Mouse (Mus musculus) adrenal gland, postnatal 36 days (tissue): ENCODE measurements around the gene Lysmd1. TPM values are rescaled to one million over a fixed set of nuclear protein-coding genes. Genes with fewer than 3 reads are reported as not detected.
A peak's percentile ranks its signal among the peaks of the same experiment; 100 is the strongest.

Source experiments
- DNase-seq, 2 experiments: peaks; one replicate each; pipeline ENCODE4 v3.0.0; 2021; ENCODE audit warnings: mixed read lengths in 1 of 2
- total RNA-seq, 2 experiments: library from RNA; stranded (reverse); gene quantifications; 2 replicates each; pipeline ENCODE4 v1.2.3; 2021

Lysmd1 gene
- total RNA-seq, 2 experiments from 2014 or later = 8.3 to 9.7 TPM

DNA sequence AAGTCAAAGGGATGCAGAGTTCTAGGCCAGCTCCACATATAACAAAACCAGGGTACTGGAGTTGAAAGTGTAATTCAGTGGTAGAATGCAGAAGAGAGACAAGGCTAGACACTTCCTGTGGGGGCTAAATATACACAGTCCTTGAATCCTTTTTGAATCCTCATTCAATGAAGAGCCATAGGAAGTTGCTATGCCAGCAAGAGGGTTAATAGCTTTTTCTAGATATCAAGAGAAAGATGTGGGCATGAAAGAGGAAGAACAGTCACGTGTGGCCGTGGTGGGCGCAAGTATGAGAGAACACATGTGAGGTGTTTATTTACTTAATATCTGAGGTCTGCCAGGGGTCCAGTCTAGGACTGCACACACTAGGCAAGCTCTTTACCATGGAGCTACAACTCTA, 2.4 kb downstream of the Lysmd1 start:
- DNase-seq = no peak

GRCm38 (mm10) chr3:95139586-95140288, 5.8 kb downstream of the Lysmd1 start:
- peak in 1 of 2 experiments; percentile 33 for DNase-seq

GRCm38 (mm10) chr3:95140289-95140595, 6.4 kb downstream of the Lysmd1 start:
- no peak for DNase-seq

GRCm38 (mm10) chr3:95140795-95141194, 6.9 kb downstream of the Lysmd1 start:
- no peak for DNase-seq

- no peak for DNase-seq
Measured at GRCm38 (mm10) chr3:95141474-95141873, 7.6 kb downstream of the Lysmd1 start.

GRCm38 (mm10) chr3:95141952-95142616, 8.2 kb downstream of the Lysmd1 start, which contains the start of gene Tnfaip8l2:
Gene Tnfaip8l2, minus strand, starts transcription at chr3:95142360.
- peak in 1 of 2 experiments; percentile 38 for DNase-seq

DNA sequence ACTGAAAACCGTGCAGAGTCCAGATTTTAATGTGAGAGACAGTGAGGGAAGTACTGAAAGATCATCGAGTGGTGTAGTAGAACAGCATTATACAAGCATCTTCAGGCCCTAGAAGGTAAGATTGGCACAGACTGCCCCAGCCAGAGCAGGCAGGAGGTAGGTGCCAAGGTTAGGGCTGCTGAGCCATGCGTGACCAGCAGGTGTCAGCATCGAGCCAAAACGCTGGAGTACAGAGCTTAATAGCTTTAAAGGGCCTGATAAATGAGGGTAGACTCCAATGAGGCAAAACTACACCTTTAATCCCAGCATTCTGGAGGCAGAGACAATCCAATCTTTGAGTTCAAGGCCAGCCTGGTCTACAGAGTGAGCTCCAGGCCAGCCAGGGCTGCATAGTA, 8.7 kb downstream of the Lysmd1 start:
- DNase-seq = peak; percentile 86 to 90

GRCm38 (mm10) chr3:95147924-95148323, 14.0 kb downstream of the Lysmd1 start:
- DNase-seq = no peak

DNA sequence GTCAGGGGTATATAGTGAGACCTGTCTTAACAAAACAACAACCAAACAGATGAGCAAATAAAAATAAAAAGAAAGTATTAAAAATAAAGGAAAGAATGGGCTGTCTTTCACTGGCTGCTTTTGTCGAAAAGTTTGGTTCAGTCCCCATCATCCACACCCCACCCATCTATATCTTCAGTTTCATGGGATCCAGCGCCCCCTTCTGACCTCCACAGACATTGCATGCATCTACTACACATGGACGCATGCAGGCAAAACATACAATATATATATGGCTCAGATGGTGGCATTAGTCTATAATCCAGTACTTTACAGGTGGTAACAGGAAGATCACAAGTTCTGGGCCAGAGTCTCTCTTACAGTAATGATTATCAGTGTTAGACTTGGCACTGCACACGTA, 20.0 kb downstream of the Lysmd1 start:
- peak; percentile 48 to 56 for DNase-seq

DNA sequence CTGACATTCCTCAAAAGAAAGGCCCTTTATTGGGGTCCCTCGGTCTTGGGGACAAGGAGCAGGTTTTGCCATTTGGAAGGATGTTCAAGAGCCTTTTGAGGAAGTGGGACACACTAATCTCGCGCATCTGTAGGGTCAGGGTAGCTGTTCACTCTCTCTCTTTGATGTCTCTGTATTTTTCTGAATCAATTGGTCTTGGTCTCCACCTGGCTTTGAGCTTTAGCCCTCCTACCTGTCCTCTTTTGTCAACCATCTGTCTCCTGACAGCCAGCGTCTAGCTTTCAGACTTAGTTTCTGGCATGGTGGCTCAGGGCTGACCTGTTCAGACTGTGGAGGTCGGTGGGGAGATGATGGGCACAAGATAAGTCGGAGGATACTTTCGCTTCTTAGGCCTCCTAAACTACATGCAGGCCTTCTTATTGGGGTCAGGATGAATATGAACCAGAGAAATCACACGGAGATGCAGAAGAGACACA, 25.7 kb downstream of the Lysmd1 start:
- no peak for DNase-seq

DNA sequence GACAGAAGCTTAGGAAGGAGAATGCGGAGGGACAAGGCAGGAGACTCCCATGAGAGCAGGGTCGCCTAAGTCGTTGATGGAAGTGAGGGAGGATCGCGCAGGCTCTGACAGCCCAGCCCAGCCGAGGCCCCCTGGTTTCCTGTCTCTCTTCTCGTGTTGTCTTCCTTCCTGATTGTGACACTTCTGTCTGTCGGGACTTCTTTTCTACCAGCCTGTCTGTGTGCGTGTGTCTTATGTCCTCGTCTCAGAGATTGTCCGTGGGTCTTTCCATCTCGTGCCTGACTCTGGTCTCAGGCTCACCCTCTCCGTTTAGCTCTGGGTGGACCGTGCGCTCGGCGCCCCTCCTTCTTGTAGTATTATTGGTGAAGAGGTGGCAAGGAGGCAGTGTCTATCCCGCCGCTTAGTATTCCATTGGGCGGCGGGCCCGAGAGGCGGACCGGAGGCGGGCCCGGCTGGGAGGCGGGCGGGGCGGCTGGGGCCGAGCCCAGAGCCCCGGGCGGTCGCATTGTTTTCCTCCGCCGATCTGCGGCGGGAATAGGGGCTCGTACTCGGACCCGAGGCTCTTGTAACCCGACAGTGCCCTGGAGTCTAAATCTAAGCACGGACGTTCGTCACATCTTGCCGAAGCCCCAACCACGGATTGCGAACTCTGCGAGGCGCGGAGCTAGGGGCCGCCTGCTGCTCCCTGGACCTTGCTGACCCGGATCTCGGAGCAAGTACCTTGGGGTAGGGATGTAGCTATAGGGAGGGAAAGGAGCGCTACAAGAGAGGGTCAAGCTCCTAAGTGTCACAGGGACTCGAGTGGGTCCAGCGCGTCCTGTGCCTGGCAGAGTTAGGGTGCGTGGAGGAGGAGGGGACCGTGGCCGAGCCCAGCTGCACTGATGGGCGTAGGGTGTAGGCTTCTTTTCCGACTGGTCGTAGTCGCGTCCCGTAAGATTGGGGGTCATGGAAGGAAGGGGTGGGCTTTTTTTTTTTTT, 26.4 kb downstream of the Lysmd1 start, which contains the start of gene Sema6c:
Sema6c (plus strand) TSS at position 471 of the 977 bp plus-strand sequence.
- peak; percentile 93 to 95 for DNase-seq

GRCm38 (mm10) chr3:95161041-95161551, 27.2 kb downstream of the Lysmd1 start:
- no peak for DNase-seq

- DNase-seq = no peak
Measured at GRCm38 (mm10) chr3:95161618-95162344, 27.9 kb downstream of the Lysmd1 start.

GRCm38 (mm10) chr3:95162345-95162628, 28.4 kb downstream of the Lysmd1 start:
- no peak for DNase-seq

- DNase-seq = no peak
Measured at GRCm38 (mm10) chr3:95163419-95164255, 29.7 kb downstream of the Lysmd1 start.

- DNase-seq = no peak
Measured at GRCm38 (mm10) chr3:95164256-95164550, 30.3 kb downstream of the Lysmd1 start.

GRCm38 (mm10) chr3:95164840-95165239, 31.0 kb downstream of the Lysmd1 start:
- no peak for DNase-seq

DNA sequence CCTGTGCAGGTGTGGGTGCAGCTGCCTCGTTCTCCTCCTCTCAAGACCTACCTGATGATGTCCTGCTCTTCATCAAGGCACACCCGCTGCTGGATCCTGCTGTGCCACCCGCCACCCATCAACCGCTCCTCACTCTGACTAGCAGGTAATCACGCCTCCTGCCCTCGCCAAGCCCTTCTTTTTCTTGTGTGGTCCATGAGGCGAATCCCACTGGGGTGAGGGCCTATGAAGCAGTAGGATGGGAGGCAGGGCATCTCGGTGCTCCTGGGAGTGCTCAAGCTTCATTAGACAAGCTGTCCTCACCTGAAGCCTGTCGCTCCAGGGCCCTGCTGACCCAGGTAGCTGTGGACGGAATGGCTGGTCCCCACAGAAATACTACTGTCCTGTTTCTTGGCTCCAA, 36.1 kb downstream of the Lysmd1 start:
- DNase-seq = no peak

DNA sequence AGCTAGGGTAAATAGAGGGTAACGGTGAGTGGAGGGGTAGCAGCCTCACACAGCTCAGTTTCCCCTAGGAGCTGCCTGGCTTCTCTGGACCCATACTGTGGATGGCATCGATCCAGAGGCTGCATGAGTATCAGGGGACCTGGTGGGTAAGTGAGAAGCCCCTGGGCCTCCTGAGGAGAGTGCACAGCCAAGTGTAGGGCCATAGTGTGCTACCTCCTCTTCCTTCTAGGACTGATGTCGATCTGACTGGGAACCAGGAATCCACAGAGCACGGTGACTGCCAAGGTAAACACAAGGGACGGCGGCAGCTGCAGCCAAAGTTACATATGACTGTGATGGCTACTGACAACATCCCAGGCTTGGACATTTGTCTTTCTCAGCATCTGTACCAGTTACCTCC, 37.2 kb downstream of the Lysmd1 start:
- DNase-seq = no peak

- DNase-seq = no peak
Measured at GRCm38 (mm10) chr3:95172526-95173255, 38.8 kb downstream of the Lysmd1 start.
